Mouse (Mus musculus) heart, postnatal 0 days (tissue): ENCODE measurements at regions not wholly inside any gene's neighbourhood (a gene's known extent, or its start where the extent isn't known, plus 50 kb on each side); places are given as distances from the start of the nearest gene placed in this dataset.

Source experiments
- CTCF ChIP-seq: IDR thresholded peaks from 2 replicates; pipeline ENCODE4 v1.5.1; 2016; ENCODE audit warnings: antibody characterized with exemption, control low read depth, low read depth
- EP300 ChIP-seq: IDR thresholded peaks from 2 replicates; pipeline ENCODE4 v1.6.1; 2016; ENCODE audit warnings: antibody characterized with exemption, low read depth

- TF ChIP-seq CTCF (no peak), EP300 (no peak)
Measured at GRCm38 (mm10) chr10:42110704-42111103, 92.5 kb upstream of the Armc2 start.
